Mouse (Mus musculus) forebrain, embryonic 11.5 days (tissue): Measurements from ENCODE around the gene 4930519P11Rik. TPM values are rescaled to one million over a fixed set of nuclear protein-coding genes. Genes with fewer than 3 reads are reported as not detected.

Experiments
- ATAC-seq: fragments of 200-750 bp; cut with Nextera tagmentation; replicated peaks from 2 replicates; pipeline ENCODE4 v1.8.0; 2017; ENCODE audit warnings: moderate TSS enrichment; ENCODE audit not compliant: low FRiP score
- DNase-seq: peaks from one replicate; pipeline ENCODE4 v3.0.0-alpha.2; 2017; ENCODE audit warnings: low spot score
- H3K27ac ChIP-seq: fragments of 300-500 bp; sonication (generic); 2 replicates; pipeline ENCODE4 v1.5.1; 2014; ENCODE audit warnings: low read depth, low read length
- H3K27me3 ChIP-seq: fragments of 300-500 bp; sonication (generic); 2 replicates; pipeline ENCODE4 v1.6.1; 2014; ENCODE audit warnings: mild to moderate bottlenecking, low read length, mixed read lengths; ENCODE audit not compliant: control insufficient read depth, insufficient read depth
- H3K36me3 ChIP-seq: fragments of 300-500 bp; sonication (generic); 2 replicates; pipeline ENCODE4 v1.6.1; 2014; ENCODE audit warnings: mild to moderate bottlenecking, low read length, moderate library complexity, mixed read lengths; ENCODE audit not compliant: control insufficient read depth, insufficient read depth
- H3K4me1 ChIP-seq: fragments of 300-500 bp; sonication (generic); replicated peaks from 2 replicates; pipeline ENCODE4 v1.6.1; 2014; ENCODE audit warnings: low read length, mixed read lengths; ENCODE audit not compliant: control insufficient read depth, insufficient read depth
- H3K4me2 ChIP-seq: fragments of 300-500 bp; sonication (generic); 2 replicates; pipeline ENCODE4 v1.6.1; 2014; ENCODE audit warnings: low read depth, mild to moderate bottlenecking, low read length, moderate library complexity, mixed read lengths; ENCODE audit not compliant: severe bottlenecking
- H3K4me3 ChIP-seq: fragments of 300-500 bp; sonication (generic); 2 replicates; pipeline ENCODE4 v1.5.1; 2014; ENCODE audit warnings: low read depth, low read length
- H3K9ac ChIP-seq: fragments of 300-500 bp; sonication (generic); 2 replicates; pipeline ENCODE4 v1.6.1; 2014; ENCODE audit warnings: low read length
- H3K9me3 ChIP-seq: fragments of 300-500 bp; sonication (generic); 2 replicates; pipeline ENCODE4 v1.6.1; 2016; ENCODE audit warnings: low read length, mixed read lengths; ENCODE audit not compliant: control insufficient read depth
- WGBS: fragments of 180-500 bp; shearing (Covaris S2); extraction: QIAGEN DNeasy Blood & Tissue Kit; methylation state at CpG from one replicate; pipeline ENCODE4 v1.1.7; 2014; 5-methylcytosine and 5-hydroxymethylcytosine counted together
- polyA plus RNA-seq: library from polyadenylated mRNA; unstranded; fragments of >200 nt; fragmentation: Nextera tagmentation; extraction: Ambion mirVana; gene quantifications from 2 replicates; pipeline ENCODE4 v1.2.1, GENCODE M21; 2014

Gene 4930519P11Rik
- polyA plus RNA-seq, 1 experiment from 2014 or later, result not detected

- DNase-seq (no peak), ATAC-seq (no peak)
- Histone ChIP-seq H3K27ac (no peak overlapping the region), H3K4me1 (peaks cover 2% of the 10 kb centered on the region; the same call in 1 of the 2 replicates), H3K9ac (no peak overlapping the region), H3K36me3 (no peaks in the 10 kb centered on the region), H3K4me2 (no peak overlapping the region), H3K27me3 (no peaks in the 10 kb centered on the region), H3K9me3 (no peaks in the 10 kb centered on the region), H3K4me3 (no peak overlapping the region)
- 91% methylated on average over 5 of the region's 5 CpGs for WGBS
Measured at GRCm38 (mm10) chr2:154615674-154616073, 2.4 kb upstream of the 4930519P11Rik start.

GRCm38 (mm10) chr2:154614841-154615576 is 1.8 kb upstream of the 4930519P11Rik start:
- H3K9ac ChIP-seq, result no peak overlapping the region

GRCm38 (mm10) chr2:154609050-154609767 is 4.0 kb downstream of the 4930519P11Rik start:
- 73% methylated on average over 10 of the region's 10 CpGs for WGBS
- Histone ChIP-seq H3K9ac (no peak overlapping the region), H3K9me3 (no peaks in the 10 kb centered on the region), H3K27me3 (no peaks in the 10 kb centered on the region), H3K36me3 (no peaks in the 10 kb centered on the region), H3K4me2 (no peak overlapping the region), H3K4me3 (no peak overlapping the region), H3K27ac (no peak overlapping the region), H3K4me1 (peaks cover 2% of the 10 kb centered on the region; the same call in 1 of the 2 replicates)
- no peak for DNase-seq
- no peak for ATAC-seq

More at GRCm38 (mm10) chr2:154614841-154615576, 1.8 kb upstream of the 4930519P11Rik start:
- DNase-seq (no peak), ATAC-seq (no peak)
- no peak overlapping the region for H3K27ac ChIP-seq
- H3K27me3 ChIP-seq, result no peaks in the 10 kb centered on the region
- H3K36me3 ChIP-seq, result no peaks in the 10 kb centered on the region
- H3K4me3 ChIP-seq, result no peak overlapping the region
- H3K4me2 ChIP-seq, result no peak overlapping the region
- H3K9me3 ChIP-seq, result no peaks in the 10 kb centered on the region
- H3K4me1 ChIP-seq, result peaks cover 2% of the 10 kb centered on the region; the same call in 1 of the 2 replicates
- WGBS, result 79% methylated on average over 19 of the region's 19 CpGs

- Histone ChIP-seq H3K9me3 (no peaks in the 10 kb centered on the region), H3K36me3 (no peaks in the 10 kb centered on the region), H3K4me1 (peaks cover 7% of the 10 kb centered on the region; the same call in 1 of the 2 replicates), H3K4me3 (no peak overlapping the region), H3K9ac (no peak overlapping the region), H3K27me3 (no peaks in the 10 kb centered on the region), H3K4me2 (no peak overlapping the region), H3K27ac (no peak overlapping the region)
- DNase-seq (no peak), ATAC-seq (no peak)
- 79% methylated on average over 1 of the region's 1 CpGs for WGBS
Measured at GRCm38 (mm10) chr2:154606965-154607364, 6.3 kb downstream of the 4930519P11Rik start.

- DNase-seq (no peak), ATAC-seq (no peak)
- Histone ChIP-seq H3K4me2 (peak overlapping the region; percentile 57; the same call in 1 of the 2 replicates), H3K4me1 (peaks cover 7% of the 10 kb centered on the region; the same call in 1 of the 2 replicates), H3K9ac (no peak overlapping the region), H3K36me3 (no peaks in the 10 kb centered on the region), H3K4me3 (peak overlapping the region; percentile 58; the same call in 1 of the 2 replicates), H3K27ac (no peak overlapping the region), H3K27me3 (no peaks in the 10 kb centered on the region), H3K9me3 (no peaks in the 10 kb centered on the region)
- 44% methylated on average over 7 of the region's 7 CpGs for WGBS
Measured at GRCm38 (mm10) chr2:154604156-154604555, 9.1 kb downstream of the 4930519P11Rik start.

GRCm38 (mm10) chr2:154603638-154604153 is 9.5 kb downstream of the 4930519P11Rik start, which contains the start of gene Pxmp4:
Pxmp4 (minus strand) TSS chr2:154603708.
- DNase-seq (peak; percentile 95), ATAC-seq (peak; percentile 100)
- Histone ChIP-seq H3K27me3 (no peaks in the 10 kb centered on the region), H3K4me3 (peak within 1 kb of the TSS; percentile 58), H3K9ac (peak within 1 kb of the TSS; percentile 73), H3K9me3 (no peaks in the 10 kb centered on the region), H3K27ac (no peak within 1 kb of the TSS), H3K4me1 (peaks cover 7% of the 10 kb centered on the region; the same call in 1 of the 2 replicates), H3K36me3 (no peaks in the 10 kb centered on the region), H3K4me2 (peak within 1 kb of the TSS; percentile 57)
- WGBS, result under 1% methylated on average over 13 of the region's 13 CpGs

GRCm38 (mm10) chr2:154603007-154603637 is 10.1 kb downstream of the 4930519P11Rik start:
- Histone ChIP-seq H3K36me3 (no peaks in the 10 kb centered on the region), H3K4me2 (peak overlapping the region; percentile 57), H3K4me1 (peaks cover 7% of the 10 kb centered on the region; the same call in 1 of the 2 replicates), H3K27ac (no peak overlapping the region), H3K9ac (peak overlapping the region; percentile 73), H3K9me3 (no peaks in the 10 kb centered on the region), H3K27me3 (no peaks in the 10 kb centered on the region), H3K4me3 (peak overlapping the region; percentile 58)
- DNase-seq, result no peak
- ATAC-seq, result no peak; the same call in 1 of the 2 replicates
- 25% methylated on average over 22 of the region's 22 CpGs for WGBS

- Histone ChIP-seq H3K4me1 (peaks cover 7% of the 10 kb centered on the region; the same call in 1 of the 2 replicates), H3K27ac (no peak overlapping the region), H3K27me3 (no peaks in the 10 kb centered on the region), H3K9me3 (no peaks in the 10 kb centered on the region), H3K4me3 (no peak overlapping the region), H3K36me3 (no peaks in the 10 kb centered on the region), H3K9ac (no peak overlapping the region), H3K4me2 (no peak overlapping the region)
- DNase-seq (no peak), ATAC-seq (no peak)
- 79% methylated on average over 3 of the region's 3 CpGs for WGBS
Measured at GRCm38 (mm10) chr2:154601324-154601723, 11.9 kb downstream of the 4930519P11Rik start.
